Mouse (Mus musculus) lung, embryonic 16.5 days (tissue): ENCODE results near the gene Arhgef38. TPM values are rescaled to one million over a fixed set of nuclear protein-coding genes. Genes with fewer than 3 reads are reported as not detected.

Experiments used
- ATAC-seq: fragments of 200-750 bp; cut with Nextera tagmentation; 2 replicates; pipeline ENCODE4 v1.8.0; 2017; ENCODE audit warnings: low read depth, mild to moderate bottlenecking, moderate library complexity
- H3K27ac ChIP-seq: fragments of 300-500 bp; sonication (generic); 2 replicates; pipeline ENCODE4 v1.5.1; 2014; ENCODE audit warnings: mild to moderate bottlenecking, control low read depth, low read length
- H3K27me3 ChIP-seq: fragments of 300-500 bp; sonication (generic); 2 replicates; pipeline ENCODE4 v1.6.1; 2014; ENCODE audit warnings: low read depth, low read length, mixed read lengths; ENCODE audit not compliant: control insufficient read depth, insufficient read depth
- H3K36me3 ChIP-seq: fragments of 300-500 bp; sonication (generic); 2 replicates; pipeline ENCODE4 v1.6.1; 2014; ENCODE audit warnings: low read length; ENCODE audit not compliant: control insufficient read depth, insufficient read depth
- H3K4me1 ChIP-seq: fragments of 300-500 bp; sonication (generic); replicated peaks from 2 replicates; pipeline ENCODE4 v1.6.1; 2014; ENCODE audit warnings: low read length, mixed read lengths; ENCODE audit not compliant: control insufficient read depth, insufficient read depth
- H3K4me2 ChIP-seq: fragments of 300-500 bp; sonication (generic); 2 replicates; pipeline ENCODE4 v1.6.1; 2014; ENCODE audit warnings: low read depth, low read length, control low read depth
- H3K4me3 ChIP-seq: fragments of 300-500 bp; sonication (generic); 2 replicates; pipeline ENCODE4 v1.5.1; 2014; ENCODE audit warnings: mild to moderate bottlenecking, low read length, control low read depth
- H3K9ac ChIP-seq: fragments of 300-500 bp; sonication (generic); 2 replicates; pipeline ENCODE4 v1.6.1; 2014; ENCODE audit warnings: low read length, control low read depth
- H3K9me3 ChIP-seq: fragments of 300-500 bp; sonication (generic); 2 replicates; pipeline ENCODE4 v1.6.1; 2016; ENCODE audit warnings: low read length; ENCODE audit not compliant: control insufficient read depth
- WGBS: fragments of 180-500 bp; shearing (Covaris S2); extraction: QIAGEN DNeasy Blood & Tissue Kit; methylation state at CpG from one replicate; pipeline ENCODE4 v1.1.7; 2014; 5-methylcytosine and 5-hydroxymethylcytosine counted together
- polyA plus RNA-seq: library from polyadenylated mRNA; unstranded; fragments of >200 nt; fragmentation: Nextera tagmentation; extraction: Ambion mirVana; gene quantifications from 2 replicates; pipeline ENCODE4 v1.2.1, GENCODE M21; 2015

Arhgef38 gene
- polyA plus RNA-seq, 1 experiment from 2014 or later = 1.2 TPM

DNA sequence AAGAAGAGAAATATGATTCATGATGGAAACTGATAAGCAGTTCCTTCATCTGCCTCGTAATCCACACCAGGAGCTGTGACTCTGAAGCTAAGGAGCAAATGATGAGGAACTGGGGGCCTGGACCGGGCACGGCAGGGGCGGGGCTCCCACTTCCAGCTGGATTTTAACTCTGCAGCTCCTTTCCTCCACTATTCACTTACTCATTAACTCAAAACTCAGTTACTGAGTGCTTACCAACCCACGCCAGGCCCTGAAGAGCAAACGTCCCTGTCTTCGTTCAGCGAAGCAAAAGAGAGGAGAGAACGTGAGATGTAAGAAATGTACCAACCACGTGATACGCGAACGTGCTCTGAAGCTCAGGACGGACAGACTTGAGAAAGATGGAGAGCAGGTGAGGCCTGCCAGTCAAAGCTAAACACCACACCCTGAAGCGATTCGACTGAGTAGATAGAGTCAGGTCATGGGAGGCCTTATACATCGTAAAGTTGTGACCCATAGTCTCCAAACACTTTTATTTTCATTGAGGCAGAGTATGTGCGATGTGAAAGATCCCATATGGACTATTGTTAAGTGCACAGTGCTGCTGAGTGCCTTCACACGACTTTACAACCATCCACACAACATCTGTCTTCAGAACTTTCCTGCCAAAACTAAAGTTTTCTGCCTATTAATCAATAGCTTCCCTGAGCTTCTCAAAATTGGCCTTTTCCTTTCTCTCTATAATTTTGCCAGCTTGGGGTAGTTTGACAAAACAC, 7.3 kb downstream of the Arhgef38 start:
- H3K36me3 ChIP-seq = no peaks in the 10 kb centered on the region
- no peak overlapping the region for H3K27ac ChIP-seq
- H3K27me3 ChIP-seq = no peaks in the 10 kb centered on the region
- peak overlapping the region; percentile 4; the same call in 1 of the 2 replicates for H3K4me3 ChIP-seq
- ATAC-seq = peak; percentile 80
- peaks cover 6% of the 10 kb centered on the region for H3K4me1 ChIP-seq
- WGBS = 42% methylated on average over 19 of the region's 19 CpGs
- no peak overlapping the region for H3K9ac ChIP-seq
- H3K4me2 ChIP-seq = peak overlapping the region; percentile 12
- no peaks in the 10 kb centered on the region for H3K9me3 ChIP-seq

DNA sequence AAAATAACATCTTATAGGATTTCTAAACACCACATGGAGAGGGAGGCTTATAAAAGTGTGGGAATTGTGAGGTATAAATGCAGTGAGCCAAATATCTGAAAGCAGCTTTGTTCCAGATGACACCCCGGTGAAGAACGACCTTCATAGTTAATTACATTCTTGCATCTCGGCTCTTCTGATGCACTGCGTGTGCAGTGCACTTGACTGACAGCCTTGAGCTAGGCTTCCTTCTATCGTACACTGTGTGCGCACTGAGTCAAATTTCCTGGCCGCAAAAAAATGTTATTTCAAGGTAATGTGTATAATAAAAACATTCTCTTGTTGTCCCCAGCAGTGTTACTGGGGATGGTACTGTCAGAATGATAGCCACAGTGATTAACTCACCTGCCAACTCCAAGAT, 16.2 kb downstream of the Arhgef38 start:
- Histone ChIP-seq H3K4me1 (no peaks in the 10 kb centered on the region), H3K4me3 (no peak overlapping the region), H3K9me3 (no peaks in the 10 kb centered on the region), H3K27ac (no peak overlapping the region), H3K9ac (no peak overlapping the region), H3K36me3 (no peaks in the 10 kb centered on the region), H3K4me2 (no peak overlapping the region), H3K27me3 (no peaks in the 10 kb centered on the region)
- WGBS = 68% methylated on average over 7 of the region's 7 CpGs
- no peak for ATAC-seq

DNA sequence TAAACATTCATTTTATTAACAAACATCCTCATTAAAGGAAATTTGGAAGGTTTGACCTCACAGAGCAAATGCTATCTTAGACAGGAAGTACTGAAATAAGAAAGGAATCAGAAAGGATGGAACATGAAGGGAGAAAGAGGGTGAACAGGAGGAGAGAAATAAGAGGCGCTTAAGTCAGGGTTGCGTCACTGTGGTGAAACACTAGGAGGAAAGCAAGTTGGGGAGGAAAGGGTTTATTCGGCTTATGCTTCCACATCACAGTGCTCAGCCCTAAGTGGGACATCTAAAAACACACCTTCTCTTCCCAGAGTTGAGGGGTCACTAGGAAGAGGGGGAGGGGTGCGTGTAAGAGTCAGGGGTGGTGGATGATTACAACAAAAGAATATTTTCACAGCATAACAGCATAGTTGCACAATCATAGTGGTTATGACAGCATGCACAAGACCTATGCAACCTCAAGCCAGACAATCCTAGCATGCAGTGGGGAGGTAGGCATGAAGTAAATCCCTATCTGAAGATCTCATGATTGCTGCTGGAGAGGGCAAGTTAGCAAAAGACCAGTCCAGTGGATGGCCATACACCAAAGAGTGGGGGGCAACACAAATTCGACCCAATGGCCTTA, 19.4 kb downstream of the Arhgef38 start:
- WGBS = 73% methylated on average over 5 of the region's 5 CpGs
- no peaks in the 10 kb centered on the region for H3K27me3 ChIP-seq
- no peak for ATAC-seq

DNA sequence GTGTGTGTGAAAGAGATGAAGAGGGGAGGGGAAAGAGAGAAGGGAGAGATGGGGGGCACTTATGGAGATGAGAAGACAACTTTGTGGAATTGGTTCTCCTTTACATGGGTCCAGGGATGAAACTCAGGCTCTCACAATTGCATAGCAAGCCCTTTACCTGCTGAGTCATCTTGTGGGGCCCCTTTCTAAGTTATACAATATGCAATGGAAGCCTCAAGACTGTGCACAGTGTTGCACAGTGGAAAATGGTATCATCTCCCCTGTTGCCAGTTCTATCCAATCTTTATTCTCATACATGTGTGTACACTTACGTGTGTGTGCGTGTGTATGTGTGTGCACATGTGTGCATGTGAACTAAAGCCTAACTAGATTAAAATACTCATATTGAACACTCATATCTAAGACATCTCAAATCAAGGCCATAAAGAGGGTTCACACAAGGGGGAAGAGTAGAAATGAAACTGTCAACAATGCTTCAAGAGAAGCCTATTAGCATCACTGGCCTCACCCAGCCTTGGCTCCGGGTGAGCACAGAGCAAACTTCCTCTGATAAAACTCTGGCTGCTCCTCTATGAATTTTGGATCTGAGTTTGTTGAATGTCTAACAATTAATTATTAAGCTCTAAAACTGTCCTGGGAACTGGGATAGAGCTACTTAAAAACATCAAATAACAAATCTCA, 21.2 kb downstream of the Arhgef38 start:
- Histone ChIP-seq H3K36me3 (no peaks in the 10 kb centered on the region), H3K27ac (no peak overlapping the region), H3K4me1 (no peaks in the 10 kb centered on the region), H3K27me3 (no peaks in the 10 kb centered on the region), H3K4me3 (no peak overlapping the region), H3K4me2 (no peak overlapping the region), H3K9ac (no peak overlapping the region), H3K9me3 (no peaks in the 10 kb centered on the region)
- no peak for ATAC-seq
- WGBS = 77% methylated on average over 3 of the region's 3 CpGs

More for the DNA sequence above, 19.4 kb downstream of the Arhgef38 start:
- Histone ChIP-seq H3K36me3 (no peaks in the 10 kb centered on the region), H3K4me2 (no peak overlapping the region), H3K9me3 (no peaks in the 10 kb centered on the region), H3K4me1 (no peaks in the 10 kb centered on the region), H3K9ac (no peak overlapping the region), H3K27ac (no peak overlapping the region), H3K4me3 (no peak overlapping the region)

DNA sequence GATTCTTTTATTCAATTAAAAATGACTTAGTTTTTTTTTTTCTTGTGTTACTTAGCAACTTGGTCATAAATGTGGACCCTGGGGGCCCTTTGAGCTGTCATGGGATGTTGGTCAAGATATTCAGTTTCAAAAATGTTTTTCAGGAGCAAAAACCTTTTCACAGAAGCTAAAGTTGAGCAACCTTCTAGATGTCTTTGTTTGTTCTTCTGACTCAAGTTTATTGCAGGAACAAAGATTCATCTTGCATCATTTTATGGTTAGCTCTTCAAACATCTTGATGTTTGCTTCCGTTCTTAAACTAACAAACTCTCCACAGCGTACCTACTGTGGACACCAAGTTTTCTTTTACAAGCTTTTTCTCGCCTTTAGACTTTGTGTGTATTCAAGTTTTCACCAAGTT, 23.4 kb downstream of the Arhgef38 start:
- Histone ChIP-seq H3K9ac (no peak overlapping the region), H3K27me3 (no peaks in the 10 kb centered on the region), H3K4me3 (no peak overlapping the region), H3K4me1 (no peaks in the 10 kb centered on the region), H3K4me2 (no peak overlapping the region), H3K9me3 (no peaks in the 10 kb centered on the region), H3K36me3 (no peaks in the 10 kb centered on the region), H3K27ac (no peak overlapping the region)
- ATAC-seq = no peak; the same call in 1 of the 2 replicates
- 55% methylated on average over 3 of the region's 3 CpGs for WGBS

DNA sequence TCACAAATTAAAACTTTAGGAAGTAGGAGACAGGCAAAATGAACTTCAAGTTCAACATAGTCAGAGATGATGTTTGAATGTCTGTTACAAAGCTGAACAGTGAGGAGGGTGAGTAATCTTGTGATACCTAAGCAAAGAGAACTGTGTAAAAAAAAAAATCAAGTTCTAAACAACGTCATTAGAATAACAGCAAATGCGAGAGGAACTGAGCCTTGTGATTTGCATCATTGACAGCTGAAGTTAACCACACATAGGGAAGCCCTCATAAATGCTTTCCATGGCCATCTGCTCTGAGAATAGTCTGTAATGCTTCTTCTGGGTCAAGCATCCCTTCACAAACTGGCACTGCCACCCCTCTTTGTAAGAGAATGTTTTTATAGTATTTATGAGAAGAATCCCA, 31.0 kb downstream of the Arhgef38 start:
- H3K36me3 ChIP-seq = no peaks in the 10 kb centered on the region
- no peak overlapping the region for H3K4me3 ChIP-seq
- no peak overlapping the region for H3K27ac ChIP-seq
- no peaks in the 10 kb centered on the region for H3K4me1 ChIP-seq
- no peak overlapping the region for H3K4me2 ChIP-seq
- H3K27me3 ChIP-seq = no peaks in the 10 kb centered on the region
- no peaks in the 10 kb centered on the region for H3K9me3 ChIP-seq
- H3K9ac ChIP-seq = no peak overlapping the region
- 65% methylated on average over 2 of the region's 2 CpGs for WGBS
- ATAC-seq = no peak

DNA sequence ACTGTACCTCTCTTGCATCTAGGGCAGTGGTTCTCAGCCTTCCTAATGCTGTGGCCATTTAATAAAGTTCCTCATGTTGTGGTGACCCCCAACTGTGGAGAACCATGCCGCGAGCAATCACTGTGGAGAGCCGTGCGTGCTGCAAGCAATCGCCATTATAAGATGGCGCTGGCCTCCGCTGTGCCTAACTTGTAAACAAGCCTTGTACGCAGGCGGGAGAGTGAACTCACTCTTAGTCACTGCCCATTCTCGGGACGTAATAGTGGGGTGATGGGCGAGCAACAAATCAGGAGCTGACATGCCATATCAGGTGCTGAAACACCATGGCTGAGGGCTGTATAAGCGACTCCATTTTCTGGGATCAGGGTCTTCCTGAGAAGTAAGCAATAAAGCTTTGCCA, 32.6 kb downstream of the Arhgef38 start:
- Histone ChIP-seq H3K4me3 (no peak overlapping the region), H3K4me1 (no peaks in the 10 kb centered on the region), H3K9me3 (no peaks in the 10 kb centered on the region), H3K9ac (no peak overlapping the region), H3K27me3 (no peaks in the 10 kb centered on the region), H3K36me3 (no peaks in the 10 kb centered on the region), H3K4me2 (no peak overlapping the region), H3K27ac (no peak overlapping the region)
- ATAC-seq = no peak
- 93% methylated on average over 13 of the region's 13 CpGs for WGBS

DNA sequence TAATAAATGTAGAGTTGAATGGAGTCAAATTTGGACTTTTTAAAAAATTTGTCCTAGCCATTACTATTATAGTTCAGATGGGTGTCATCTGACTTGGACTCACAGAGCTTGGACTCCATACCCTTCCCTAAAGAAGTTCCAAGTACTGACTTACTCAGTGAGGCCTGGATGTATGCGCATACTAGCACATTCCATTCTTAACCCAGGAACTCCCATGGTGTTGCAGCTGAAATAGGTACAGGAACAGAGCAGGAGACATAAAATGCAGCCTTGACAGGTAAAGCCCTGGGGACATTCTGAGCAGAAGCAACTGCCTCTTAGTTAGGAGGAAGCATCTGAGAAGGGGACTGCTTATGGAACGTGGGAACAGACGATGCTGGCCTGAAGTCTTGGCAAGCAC, 45.8 kb downstream of the Arhgef38 start:
- Histone ChIP-seq H3K27me3 (no peaks in the 10 kb centered on the region), H3K4me1 (no peaks in the 10 kb centered on the region), H3K4me3 (no peak overlapping the region), H3K4me2 (no peak overlapping the region), H3K36me3 (no peaks in the 10 kb centered on the region), H3K9ac (no peak overlapping the region), H3K27ac (no peak overlapping the region), H3K9me3 (no peaks in the 10 kb centered on the region)
- WGBS = 79% methylated on average over 3 of the region's 3 CpGs
- ATAC-seq = no peak

DNA sequence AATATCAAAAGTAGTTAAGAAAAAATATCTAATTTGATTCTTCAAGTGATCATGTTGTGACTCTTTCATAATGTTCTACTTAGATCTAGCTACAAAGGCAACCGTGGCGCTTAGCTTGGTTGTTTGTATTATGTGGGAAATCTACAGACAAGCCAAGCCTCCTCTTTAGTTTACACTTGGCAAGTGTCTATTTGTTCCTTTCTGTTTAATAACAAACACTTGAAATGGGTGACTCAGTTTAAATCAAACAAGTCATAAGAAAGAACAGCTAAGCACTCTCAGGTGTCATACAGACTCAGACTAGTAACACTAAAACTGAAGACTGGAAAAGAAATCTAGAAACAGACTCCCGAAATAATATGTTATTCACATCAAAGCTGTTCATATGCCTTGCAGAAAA, 47.2 kb downstream of the Arhgef38 start:
- Histone ChIP-seq H3K4me1 (no peaks in the 10 kb centered on the region), H3K4me3 (no peak overlapping the region), H3K9ac (no peak overlapping the region), H3K27me3 (no peaks in the 10 kb centered on the region), H3K36me3 (no peaks in the 10 kb centered on the region), H3K27ac (no peak overlapping the region), H3K9me3 (no peaks in the 10 kb centered on the region), H3K4me2 (no peak overlapping the region)
- WGBS = 56% methylated on average over 3 of the region's 3 CpGs
- ATAC-seq = no peak
